Mouse (Mus musculus): Measurements from ENCODE around the gene Dnttip1. TPM values are rescaled to one million over a fixed set of nuclear protein-coding genes. Genes with fewer than 3 reads are reported as not detected.

Dnttip1 gene
- polyA plus RNA-seq, 1 experiment from 2014 or later = 51.0 TPM

DNA sequence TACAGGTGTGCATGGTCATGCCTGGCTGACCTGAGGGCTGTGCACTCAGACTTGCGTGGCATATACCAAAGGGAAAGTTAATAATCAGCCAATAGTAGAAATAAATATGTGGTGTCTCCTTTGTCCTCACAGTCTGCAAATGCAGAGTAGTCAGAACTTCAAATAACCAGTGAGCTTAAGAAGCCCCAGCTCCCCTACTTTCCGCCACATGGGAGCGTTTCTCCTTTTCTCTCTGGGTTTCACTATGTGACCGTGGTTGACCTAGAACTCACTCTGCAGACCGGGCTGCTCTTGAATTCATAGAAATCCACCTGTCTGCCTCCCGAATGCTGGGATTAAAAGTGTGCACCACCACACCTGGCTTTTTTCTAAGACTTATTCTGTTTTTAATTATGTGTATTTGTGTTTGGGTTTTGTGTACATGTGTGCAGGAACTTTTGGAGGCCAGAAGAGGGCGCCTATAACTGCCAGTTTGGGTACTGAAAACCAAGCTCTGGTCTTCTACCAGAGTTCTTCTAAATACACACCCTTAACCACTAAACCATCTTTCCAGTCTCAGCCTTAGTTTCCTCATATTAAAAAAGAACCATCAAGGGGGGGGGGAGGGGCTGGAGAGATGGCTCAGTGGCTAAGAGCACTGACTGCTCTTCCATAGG, 38.3 kb downstream of the Dnttip1 start:
- no peak overlapping the region for H3K27ac ChIP-seq
- no peaks in the 10 kb centered on the region for H3K9me3 ChIP-seq (replicated peaks)
- H3K4me1 ChIP-seq (replicated peaks) = peaks cover 26% of the 10 kb centered on the region
- H3K4me3 ChIP-seq = no peak overlapping the region
- no peaks in the 10 kb centered on the region; the same call in 1 of the 2 replicates for H3K36me3 ChIP-seq
- 72% methylated on average over 7 of the region's 7 CpGs for WGBS
- ATAC-seq (replicated peaks; ENCODE audit: insufficient number of reproducible peaks, insufficient read depth, low FRiP score, low read depth) = no peak
- H3K9ac ChIP-seq = no peak overlapping the region
- H3K27me3 ChIP-seq = no peaks in the 10 kb centered on the region
- no peak overlapping the region for H3K4me2 ChIP-seq

DNA sequence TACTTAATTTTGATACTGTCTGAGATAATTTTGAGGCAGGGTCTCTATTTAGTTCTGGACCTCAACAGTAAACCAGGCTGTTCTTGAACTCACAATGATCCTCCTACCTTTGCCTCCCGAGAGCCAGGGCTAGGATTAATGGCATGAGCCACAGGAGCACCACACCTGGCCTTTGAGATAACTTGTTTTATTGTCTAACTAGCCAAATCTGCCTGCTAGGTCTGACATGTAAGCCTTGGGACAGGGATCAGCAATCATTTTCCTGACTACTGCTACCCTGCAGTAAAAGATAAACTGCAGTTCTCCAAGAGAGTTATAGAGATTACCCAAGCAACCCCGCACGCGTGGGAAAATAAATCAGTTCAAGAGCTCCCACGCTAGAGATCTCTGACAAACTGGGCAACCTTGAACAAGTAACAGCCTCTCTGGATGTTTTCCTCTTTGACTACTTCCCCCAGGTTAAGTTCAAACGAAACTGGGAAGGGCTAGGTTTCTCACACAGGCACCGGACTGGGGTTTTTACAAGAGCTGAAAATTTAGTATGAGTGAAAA, 39.2 kb downstream of the Dnttip1 start:
- Histone ChIP-seq H3K4me3 (peak overlapping the region; percentile 76), H3K9ac (peak overlapping the region; percentile 92), H3K27me3 (no peaks in the 10 kb centered on the region), H3K4me1 (replicated peaks) (peaks cover 26% of the 10 kb centered on the region), H3K36me3 (peaks cover 6% of the 10 kb centered on the region; the same call in 1 of the 2 replicates), H3K4me2 (peak overlapping the region; percentile 78), H3K9me3 (replicated peaks) (no peaks in the 10 kb centered on the region), H3K27ac (peak overlapping the region; percentile 96)
- ATAC-seq (replicated peaks; ENCODE audit: insufficient number of reproducible peaks, insufficient read depth, low FRiP score, low read depth) = no peak
- WGBS = 3% methylated on average over 7 of the region's 7 CpGs

DNA sequence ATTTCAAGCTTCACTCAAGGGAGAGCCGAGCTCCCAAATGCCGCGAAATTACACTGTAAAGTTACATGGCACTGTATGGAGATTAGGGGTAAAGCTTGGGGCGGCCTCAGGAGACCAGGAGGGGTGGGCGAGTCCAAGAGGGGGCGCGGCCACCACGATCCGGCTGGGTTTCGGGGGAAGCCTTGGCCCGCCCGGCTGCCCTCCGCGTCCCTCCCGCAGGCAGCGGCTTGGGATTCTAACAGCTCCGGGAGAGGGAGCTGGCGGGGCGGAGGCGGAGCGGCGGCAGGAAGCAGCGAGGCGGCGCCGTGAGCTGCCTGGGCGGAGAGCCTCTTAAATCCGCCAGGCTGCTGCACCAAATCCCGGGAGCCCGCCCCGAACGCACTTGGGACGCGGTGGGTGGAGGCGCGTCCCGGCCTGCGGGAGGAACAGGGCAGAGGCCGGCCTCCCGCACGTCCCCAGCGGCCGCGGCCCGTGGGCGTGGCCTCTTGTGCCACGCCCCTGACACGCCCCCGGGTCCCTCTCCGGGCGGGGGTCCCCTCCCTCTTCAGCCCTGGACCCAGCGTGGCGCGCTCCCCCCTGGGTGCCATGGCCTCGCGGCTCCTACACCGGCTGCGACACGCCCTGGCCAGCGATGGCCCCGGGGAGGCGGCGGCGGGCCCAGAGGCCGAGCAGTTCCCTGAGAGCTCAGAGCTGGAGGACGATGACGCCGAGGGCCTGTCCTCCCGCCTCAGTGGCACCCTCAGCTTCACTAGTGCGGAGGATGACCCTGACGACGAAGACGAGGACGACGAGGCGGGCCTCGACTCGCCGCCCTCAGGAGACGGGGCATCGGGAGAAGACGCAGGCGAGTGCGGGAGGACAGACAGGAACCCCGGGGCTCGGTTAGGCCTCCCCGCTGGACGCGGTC, 40.0 kb downstream of the Dnttip1 start, which contains the start of gene Snx21:
Gene Snx21, plus strand, starts transcription at position 343 of the 907 bp plus-strand sequence.
- under 1% methylated on average over 88 of the region's 89 CpGs for WGBS

DNA sequence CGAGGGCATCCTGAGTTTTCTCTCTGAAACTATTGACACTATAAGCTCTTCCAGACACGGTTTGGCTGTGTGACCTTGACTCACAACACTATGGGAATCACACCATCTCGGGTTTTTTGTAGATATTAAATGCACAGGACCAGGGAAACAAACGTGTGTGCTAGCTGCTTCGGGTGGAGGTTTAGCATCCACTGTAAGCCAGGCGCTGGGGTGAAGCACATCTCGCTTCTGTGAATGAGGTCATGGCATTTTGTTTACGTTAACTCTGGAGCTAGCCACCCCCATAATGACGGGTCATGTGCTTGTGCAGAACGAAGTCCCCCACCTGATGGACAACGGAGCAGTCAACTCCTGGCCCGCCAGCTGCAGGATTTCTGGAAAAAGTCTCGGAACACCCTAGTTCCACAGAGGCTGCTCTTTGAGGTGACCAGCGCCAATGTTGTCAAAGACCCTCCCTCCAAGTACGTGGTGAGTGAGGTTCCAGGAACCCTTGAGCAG, 40.7 kb downstream of the Dnttip1 start:
- Histone ChIP-seq H3K27ac (peak overlapping the region; percentile 96), H3K4me2 (peak overlapping the region; percentile 78), H3K36me3 (peaks cover 19% of the 10 kb centered on the region), H3K9me3 (replicated peaks) (no peaks in the 10 kb centered on the region), H3K27me3 (no peaks in the 10 kb centered on the region), H3K9ac (peak overlapping the region; percentile 92), H3K4me1 (replicated peaks) (peaks cover 26% of the 10 kb centered on the region), H3K4me3 (peak overlapping the region; percentile 76)
- WGBS = 5% methylated on average over 15 of the region's 15 CpGs
- no peak for ATAC-seq (replicated peaks; ENCODE audit: insufficient number of reproducible peaks, insufficient read depth, low FRiP score, low read depth)

More for the DNA sequence above, 40.0 kb downstream of the Dnttip1 start, which contains the start of gene Snx21:
- no peaks in the 10 kb centered on the region for H3K27me3 ChIP-seq
- ATAC-seq (replicated peaks; ENCODE audit: insufficient number of reproducible peaks, insufficient read depth, low FRiP score, low read depth) = peak; percentile 94
- no peaks in the 10 kb centered on the region for H3K9me3 ChIP-seq (replicated peaks)
- peak within 1 kb of the TSS; percentile 76 for H3K4me3 ChIP-seq
- peak within 1 kb of the TSS; percentile 92 for H3K9ac ChIP-seq
- peaks cover 26% of the 10 kb centered on the region for H3K4me1 ChIP-seq (replicated peaks)
- H3K4me2 ChIP-seq = peak within 1 kb of the TSS; percentile 78
- peak within 1 kb of the TSS; percentile 96 for H3K27ac ChIP-seq
- H3K36me3 ChIP-seq = peaks cover 12% of the 10 kb centered on the region

DNA sequence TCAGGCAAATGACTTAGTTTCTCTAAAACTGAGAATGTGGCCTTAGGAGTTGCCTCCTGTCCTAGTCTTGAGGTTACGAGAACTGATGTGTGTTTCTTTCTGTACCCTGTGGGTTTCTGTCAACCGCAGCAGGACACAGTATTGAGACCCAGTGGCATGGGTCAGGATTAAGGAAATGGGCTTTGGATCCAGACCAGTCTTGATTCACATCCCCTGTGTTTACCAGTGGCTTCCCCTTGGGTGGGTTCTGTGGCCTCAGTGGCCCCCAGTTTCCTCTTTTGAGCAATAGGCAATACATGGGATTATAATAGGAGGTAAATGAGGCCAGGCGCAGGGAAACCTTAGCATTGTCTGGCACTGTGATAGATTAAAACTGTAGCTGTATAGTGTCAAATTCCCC, 41.2 kb downstream of the Dnttip1 start:
- H3K4me2 ChIP-seq = peak overlapping the region; percentile 78
- peak overlapping the region; percentile 96 for H3K27ac ChIP-seq
- WGBS = 77% methylated on average over 3 of the region's 3 CpGs
- peak overlapping the region; percentile 76 for H3K4me3 ChIP-seq
- H3K9me3 ChIP-seq (replicated peaks) = no peaks in the 10 kb centered on the region
- ATAC-seq (replicated peaks; ENCODE audit: insufficient number of reproducible peaks, insufficient read depth, low FRiP score, low read depth) = no peak
- H3K36me3 ChIP-seq = peaks cover 25% of the 10 kb centered on the region
- H3K27me3 ChIP-seq = no peaks in the 10 kb centered on the region
- peaks cover 26% of the 10 kb centered on the region for H3K4me1 ChIP-seq (replicated peaks)
- H3K9ac ChIP-seq = peak overlapping the region; percentile 92

DNA sequence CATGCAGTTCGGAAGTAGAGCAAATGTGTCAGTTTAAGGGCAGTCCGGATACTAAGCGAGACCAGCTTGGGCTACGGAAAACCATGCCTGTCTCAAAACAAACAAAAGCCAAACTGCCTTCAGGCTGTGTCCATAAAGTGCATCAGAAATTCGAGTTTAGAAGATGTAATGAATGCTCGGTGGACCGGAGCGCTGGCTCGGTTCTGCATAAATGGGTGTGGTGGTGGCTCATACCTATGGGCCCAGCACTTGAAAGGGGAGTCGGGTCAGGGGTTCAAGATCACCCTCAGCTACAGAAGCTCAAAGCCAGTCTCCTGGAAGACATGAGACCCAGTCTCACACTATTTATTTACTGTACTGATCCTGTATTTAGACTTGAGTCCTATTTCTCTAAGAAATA, 42.0 kb downstream of the Dnttip1 start:
- H3K9me3 ChIP-seq (replicated peaks) = no peaks in the 10 kb centered on the region
- no peak overlapping the region for H3K9ac ChIP-seq
- no peak overlapping the region for H3K27ac ChIP-seq
- H3K4me2 ChIP-seq = peak overlapping the region; percentile 78
- peaks cover 31% of the 10 kb centered on the region for H3K36me3 ChIP-seq
- no peak for ATAC-seq (replicated peaks; ENCODE audit: insufficient number of reproducible peaks, insufficient read depth, low FRiP score, low read depth)
- peaks cover 29% of the 10 kb centered on the region for H3K4me1 ChIP-seq (replicated peaks)
- H3K4me3 ChIP-seq = peak overlapping the region; percentile 76; the same call in 1 of the 2 replicates
- H3K27me3 ChIP-seq = no peaks in the 10 kb centered on the region
- WGBS = 79% methylated on average over 10 of the region's 10 CpGs

DNA sequence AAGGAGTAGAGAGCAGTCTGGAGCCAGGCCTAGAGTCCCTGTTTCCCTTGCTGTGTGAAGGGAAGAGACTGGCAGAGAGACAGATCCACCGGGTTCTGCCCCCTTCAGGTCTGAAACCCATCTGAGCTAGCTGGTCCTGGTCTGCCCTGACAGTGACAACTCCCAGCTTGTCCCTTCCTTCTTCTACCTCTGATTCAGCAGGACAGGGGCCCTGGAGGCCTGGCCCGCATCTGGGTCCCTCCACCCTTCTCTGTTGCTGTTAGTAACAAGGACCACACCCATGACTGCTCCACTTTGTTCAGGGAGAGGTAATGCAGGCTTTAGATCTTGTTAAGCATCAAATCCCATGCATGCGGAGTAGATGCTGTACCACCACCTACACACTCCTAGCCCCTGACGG, 42.6 kb downstream of the Dnttip1 start:
- Histone ChIP-seq H3K36me3 (peaks cover 37% of the 10 kb centered on the region), H3K4me2 (no peak overlapping the region), H3K4me1 (replicated peaks) (peaks cover 33% of the 10 kb centered on the region), H3K27ac (no peak overlapping the region), H3K4me3 (no peak overlapping the region), H3K27me3 (no peaks in the 10 kb centered on the region), H3K9ac (peak overlapping the region; percentile 41; the same call in 1 of the 2 replicates), H3K9me3 (replicated peaks) (no peaks in the 10 kb centered on the region)
- ATAC-seq (replicated peaks; ENCODE audit: insufficient number of reproducible peaks, insufficient read depth, low FRiP score, low read depth) = no peak
- WGBS = 58% methylated on average over 4 of the region's 4 CpGs

DNA sequence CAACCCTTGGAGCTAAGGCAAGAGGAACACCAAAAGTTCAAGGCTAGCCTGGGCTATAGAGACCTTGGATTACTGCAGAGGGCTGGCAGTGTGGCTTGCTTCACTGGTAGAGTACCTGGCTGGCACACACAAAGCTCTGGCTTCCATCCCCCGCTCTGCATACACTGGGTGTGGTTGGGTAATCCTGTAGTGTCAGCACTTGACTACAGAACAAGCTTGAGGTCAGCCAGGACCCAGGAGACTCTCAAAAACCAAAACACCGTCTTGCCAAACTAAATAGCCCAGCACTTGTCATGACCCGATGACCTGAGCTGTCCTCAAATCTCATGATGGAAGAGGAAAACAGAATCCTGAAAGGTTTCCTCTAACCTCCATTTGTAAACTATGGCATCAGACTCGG, 44.7 kb downstream of the Dnttip1 start:
- no peak overlapping the region for H3K9ac ChIP-seq
- no peaks in the 10 kb centered on the region for H3K9me3 ChIP-seq (replicated peaks)
- H3K36me3 ChIP-seq = peaks cover 45% of the 10 kb centered on the region
- no peak overlapping the region for H3K4me2 ChIP-seq
- H3K4me1 ChIP-seq (replicated peaks) = peaks cover 37% of the 10 kb centered on the region
- no peak overlapping the region for H3K27ac ChIP-seq
- 64% methylated on average over 4 of the region's 4 CpGs for WGBS
- H3K27me3 ChIP-seq = no peaks in the 10 kb centered on the region
- no peak overlapping the region for H3K4me3 ChIP-seq
- ATAC-seq (replicated peaks; ENCODE audit: insufficient number of reproducible peaks, insufficient read depth, low FRiP score, low read depth) = no peak

DNA sequence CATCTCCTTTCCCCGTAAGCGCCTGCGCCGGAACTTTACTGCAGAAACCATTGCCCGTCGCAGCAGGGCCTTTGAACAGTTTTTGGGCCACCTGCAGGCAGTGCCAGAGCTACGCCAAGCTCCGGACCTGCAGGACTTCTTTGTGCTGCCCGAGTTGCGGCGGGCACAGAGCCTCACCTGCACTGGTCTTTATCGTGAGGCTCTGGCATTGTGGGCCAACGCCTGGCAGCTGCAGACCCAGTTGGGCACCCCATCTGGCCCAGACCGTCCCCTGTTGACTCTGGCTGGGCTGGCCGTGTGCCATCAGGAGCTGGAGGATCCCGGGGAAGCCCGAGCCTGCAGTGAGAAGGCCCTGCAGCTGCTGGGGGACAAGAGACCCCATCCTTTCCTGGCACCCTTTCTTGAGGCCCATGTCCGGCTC, 46.1 kb downstream of the Dnttip1 start:
- ATAC-seq (replicated peaks; ENCODE audit: insufficient number of reproducible peaks, insufficient read depth, low FRiP score, low read depth) = no peak
- Histone ChIP-seq H3K27me3 (no peaks in the 10 kb centered on the region), H3K4me1 (replicated peaks) (peaks cover 32% of the 10 kb centered on the region), H3K9ac (no peak overlapping the region), H3K4me2 (no peak overlapping the region), H3K36me3 (peaks cover 49% of the 10 kb centered on the region), H3K4me3 (no peak overlapping the region), H3K9me3 (replicated peaks) (no peaks in the 10 kb centered on the region), H3K27ac (no peak overlapping the region)
- WGBS = 91% methylated on average over 18 of the region's 18 CpGs

DNA sequence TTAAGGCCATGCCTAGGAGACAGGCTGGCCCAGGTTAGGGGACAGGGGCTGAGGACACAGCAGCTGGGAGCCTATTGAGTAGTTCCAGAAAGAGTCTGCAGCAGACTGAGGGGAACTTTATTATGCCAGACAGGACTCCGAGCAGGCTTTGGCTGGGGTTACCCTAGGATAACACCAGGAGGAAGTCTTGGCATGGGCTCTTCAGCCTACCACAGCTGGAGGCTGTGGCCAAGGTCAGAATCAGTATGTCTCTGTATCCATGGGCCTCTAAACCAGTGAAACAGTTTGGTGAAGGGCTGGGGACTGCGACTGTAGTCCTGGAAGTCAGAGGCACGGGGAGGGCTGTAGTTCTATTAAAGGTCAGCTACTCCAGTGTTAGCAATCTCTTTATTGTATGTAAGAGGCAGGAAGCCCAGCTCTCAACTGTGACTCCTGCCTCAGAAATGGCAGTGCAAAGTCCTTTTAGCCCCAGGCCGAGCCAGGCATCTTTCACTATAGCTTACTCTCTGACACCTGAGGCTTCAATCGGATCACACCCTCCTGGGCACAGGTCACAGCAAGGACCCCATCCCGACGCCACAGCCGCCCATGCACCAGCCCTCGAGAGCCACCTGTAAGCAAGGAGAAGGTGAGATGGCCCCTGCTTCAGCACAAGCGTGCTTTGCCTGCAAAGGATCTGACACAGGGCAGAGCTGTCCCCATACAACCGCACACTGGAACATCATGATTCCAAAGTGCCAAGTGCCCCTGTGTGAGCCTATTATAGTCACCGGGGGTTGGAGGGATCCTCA, 46.8 kb downstream of the Dnttip1 start:
- no peak for ATAC-seq (replicated peaks; ENCODE audit: insufficient number of reproducible peaks, insufficient read depth, low FRiP score, low read depth)
- Histone ChIP-seq H3K27ac (peak overlapping the region; percentile 76), H3K4me3 (no peak overlapping the region), H3K9me3 (replicated peaks) (no peaks in the 10 kb centered on the region), H3K9ac (no peak overlapping the region), H3K4me1 (replicated peaks) (peaks cover 25% of the 10 kb centered on the region), H3K27me3 (no peaks in the 10 kb centered on the region), H3K36me3 (peaks cover 55% of the 10 kb centered on the region), H3K4me2 (no peak overlapping the region)
- 83% methylated on average over 12 of the region's 12 CpGs for WGBS
